Comparison of ENCODE assay signal across 7 mouse cellular contexts in the genomic region with DNA sequence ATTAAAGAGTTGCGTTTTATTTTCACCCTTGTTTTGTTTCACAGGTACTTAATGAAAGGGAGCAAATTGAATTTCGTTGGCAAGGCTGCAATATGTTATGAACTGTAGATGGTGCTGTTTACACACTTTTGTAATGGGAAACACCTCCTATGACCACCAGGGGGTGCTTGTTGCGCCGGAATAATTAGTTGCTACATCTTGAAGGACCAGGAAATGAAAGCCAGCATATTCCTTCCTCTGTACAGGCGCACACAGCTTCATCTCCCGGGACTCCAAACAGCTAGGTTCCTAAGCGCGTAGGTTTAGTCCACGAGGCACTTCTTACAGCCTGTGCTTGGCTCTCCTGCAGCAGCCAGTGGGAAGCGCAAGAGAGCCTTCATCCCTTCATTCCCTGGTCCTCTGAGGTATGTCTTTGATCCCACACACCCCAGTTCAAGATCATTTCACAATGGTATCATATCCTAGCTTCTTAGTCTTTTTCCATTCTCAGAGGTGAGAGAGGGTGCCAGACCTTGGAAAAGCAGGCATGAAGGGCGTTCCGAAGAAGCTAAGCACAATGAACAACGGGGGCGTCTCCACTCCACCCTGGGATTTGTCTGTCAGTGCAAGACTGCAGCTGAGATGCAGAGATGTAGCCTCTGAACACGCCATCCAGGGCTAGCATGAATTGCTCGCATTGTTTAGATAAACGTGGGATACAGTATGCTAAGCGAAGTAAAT.
DNase-seq lines count a peak whose midpoint lies in the region; ATAC-seq lines count a peak whose summit lies in the region.

No protein-coding gene starts in this region.

- DNase-seq in adrenal gland, postnatal 14 days, result peak; percentile 82
- DNase-seq in embryo, embryonic 11.5 days (ENCODE audit: low read depth, low spot score), result peak; percentile 69
- peak; percentile 93 for DNase-seq in heart, adult 11 months
- DNase-seq in kidney, adult 11 months, result peak; percentile 73
- DNase-seq in left cerebral cortex, postnatal 4 days, result peak; percentile 74
- DNase-seq in midbrain, embryonic 11.5 days (ENCODE audit: low spot score, missing footprints), result peak; percentile 96
- peak; percentile 72 for DNase-seq in skeletal muscle tissue, adult 2 months (ENCODE audit: low read depth, low spot score)

- H3K4me2 ChIP-seq in midbrain, embryonic 11.5 days, result peak overlapping the region; percentile 49

- H3K4me3 ChIP-seq in midbrain, embryonic 11.5 days (ENCODE audit: low read depth, low read length), result peak overlapping the region; percentile 17; the same call in 1 of the 2 replicates

- H3K36me3 ChIP-seq in midbrain, embryonic 11.5 days (ENCODE audit: control insufficient read depth, insufficient read depth, low read length), result no peaks in the 10 kb centered on the region

- H3K9ac ChIP-seq in midbrain, embryonic 11.5 days (ENCODE audit: low read length), result peak overlapping the region; percentile 51

- H3K9me3 ChIP-seq in midbrain, embryonic 11.5 days (ENCODE audit: control insufficient read depth, low read length), result no peaks in the 10 kb centered on the region

- peaks cover 2% of the 10 kb centered on the region; the same call in 1 of the 2 replicates for H3K4me1 ChIP-seq in midbrain, embryonic 11.5 days (ENCODE audit: control insufficient read depth, insufficient read depth, low read length)

- 37% methylated on average over 18 of the region's 18 CpGs for WGBS in midbrain, embryonic 11.5 days

- intact Hi-C loops in left cerebral cortex, postnatal 4 days (cut with DNase I), result loop anchor here (5.0 kb wide), 2 partner anchors 353 to 368 kb away; partner anchors contain the start of gene Barx2

- ATAC-seq in midbrain, embryonic 11.5 days (ENCODE audit: low FRiP score), result peak; percentile 72

- no peak overlapping the region for H3K27ac ChIP-seq in midbrain, embryonic 11.5 days (ENCODE audit: low read depth, low read length)

- H3K27me3 ChIP-seq in midbrain, embryonic 11.5 days (ENCODE audit: control insufficient read depth, insufficient read depth, low read length), result no peaks in the 10 kb centered on the region
